Mouse (Mus musculus): ENCODE results near the gene Dap.

DNA sequence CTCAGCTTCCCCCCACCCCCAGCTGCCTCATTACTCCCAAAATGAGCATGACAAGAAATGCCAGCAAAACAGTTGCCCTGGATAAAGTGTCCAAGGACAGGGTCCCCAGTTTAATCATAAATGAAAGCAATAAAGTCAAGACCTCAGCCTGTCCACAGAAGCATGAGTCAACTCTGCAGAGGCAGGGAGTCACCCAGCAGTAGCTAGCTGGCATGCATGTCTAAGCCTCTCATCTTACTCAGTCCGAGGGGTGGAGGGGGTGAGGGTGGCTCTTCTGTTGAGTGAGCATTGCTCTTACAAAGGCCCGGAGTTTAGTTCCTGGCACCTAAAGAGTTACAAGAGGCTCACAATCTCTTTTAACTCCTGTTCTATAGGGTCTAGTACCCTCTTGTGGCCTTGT, 87.9 kb downstream of the Dap start:
- TF ChIP-seq CTCF (conservative IDR thresholded peaks at IDR 0.05 in 1 of 2, IDR thresholded peaks at IDR 0.05 in 1 of 2; ENCODE audit: low read depth in 2 of 2, low read length in 2 of 2) (no peak), CHD2 (IDR thresholded peaks at IDR 0.05; ENCODE audit: low read length) (no peak), MAZ (IDR thresholded peaks at IDR 0.05; ENCODE audit: low read depth, low read length) (no peak), TCF12 (IDR thresholded peaks at IDR 0.05; ENCODE audit: low read depth, low read length) (no peak), MYC (IDR thresholded peaks at IDR 0.05; ENCODE audit: low read depth, low read length) (no peak), POLR2A (IDR thresholded peaks at IDR 0.05; ENCODE audit: low read depth, low read length) (no peak), KAT2A (IDR thresholded peaks at IDR 0.05; ENCODE audit: insufficient replicate concordance, low read length) (no peak), SIN3A (IDR thresholded peaks at IDR 0.05; ENCODE audit: low read length) (no peak), POLR2AphosphoS2 (IDR thresholded peaks at IDR 0.05; ENCODE audit: low read depth, low read length) (no peak)

Data from CH12.LX (cell line).